Mouse (Mus musculus): ENCODE measurements at regions not wholly inside any gene's neighbourhood (a gene's known extent, or its start where the extent isn't known, plus 50 kb on each side); places are given as distances from the start of the nearest gene placed in this dataset.

GRCm38 (mm10) chr14:110527306-110527705, 227.6 kb downstream of the Slitrk6 start:
- no peak for TF ChIP-seq CTCF (IDR thresholded peaks at IDR 0.05; ENCODE audit: borderline replicate concordance, extremely low read depth, insufficient read depth, insufficient read length)
- no peak for TF ChIP-seq POLR2A (IDR thresholded peaks at IDR 0.05; ENCODE audit: borderline replicate concordance, extremely low read depth, insufficient read depth, insufficient read length, poor library complexity, severe bottlenecking)
